Mouse (Mus musculus) liver, embryonic 14.5 days (tissue): Measurements from ENCODE around the gene Elovl2. TPM values are rescaled to one million over a fixed set of nuclear protein-coding genes. Genes with fewer than 3 reads are reported as not detected.

ENCODE experiments used
- ATAC-seq: fragments of 200-750 bp; cut with Nextera tagmentation; 2 replicates; pipeline ENCODE4 v1.8.0; 2017; ENCODE audit warnings: moderate number of reproducible peaks, mild to moderate bottlenecking, moderate library complexity; ENCODE audit not compliant: insufficient read depth
- DNase-seq, 3 experiments: peaks; one replicate each; pipeline ENCODE4 v3.0.0-alpha.2; 2012 to 2013; ENCODE audit warnings: low read depth in 3 of 3, low spot score in 3 of 3
- H3K27ac ChIP-seq: fragments of 300-500 bp; sonication (generic); 2 replicates; pipeline ENCODE4 v1.5.1; 2014; ENCODE audit warnings: moderate library complexity, mild to moderate bottlenecking, control low read depth, inconsistent platforms
- H3K27me3 ChIP-seq: fragments of 300-500 bp; sonication (generic); 2 replicates; pipeline ENCODE4 v1.6.1; 2014; ENCODE audit warnings: mild to moderate bottlenecking, low read length, moderate library complexity; ENCODE audit not compliant: control insufficient read depth, insufficient read depth
- H3K36me3 ChIP-seq: fragments of 300-500 bp; sonication (generic); replicated peaks from 2 replicates; pipeline ENCODE4 v1.6.1; 2014; ENCODE audit warnings: low read depth; ENCODE audit not compliant: control insufficient read depth, insufficient read depth
- H3K4me1 ChIP-seq, 2 experiments: fragments of 200-500 bp in 1 of 2; fragments of 300-500 bp in 1 of 2; sonication (generic) in 1 of 2; replicated peaks; 2 replicates each; pipeline ENCODE4 v1.6.1; 2012 to 2014; ENCODE audit warnings: antibody characterized with exemption in 1 of 2, inconsistent platforms in 1 of 2, low read length in 1 of 2; ENCODE audit not compliant: control insufficient read depth in 2 of 2, insufficient read depth in 2 of 2
- H3K4me2 ChIP-seq: fragments of 300-500 bp; sonication (generic); 2 replicates; pipeline ENCODE4 v1.6.1; 2014; ENCODE audit warnings: low read depth, mild to moderate bottlenecking, control low read depth, moderate library complexity
- H3K4me3 ChIP-seq, 2 experiments: fragments of 200-500 bp in 1 of 2; fragments of 300-500 bp in 1 of 2; sonication (generic) in 1 of 2; 2 replicates each; pipeline ENCODE4 v1.5.1; 2012 to 2014; ENCODE audit warnings: low read depth in 2 of 2, low read length in 2 of 2, mild to moderate bottlenecking in 2 of 2, control low read depth in 1 of 2, inconsistent platforms in 1 of 2, moderate library complexity in 1 of 2; ENCODE audit not compliant: insufficient read depth in 1 of 2
- H3K9ac ChIP-seq: fragments of 300-500 bp; sonication (generic); replicated peaks from 2 replicates; pipeline ENCODE4 v1.6.1; 2014; ENCODE audit warnings: mild to moderate bottlenecking, control low read depth, moderate library complexity
- H3K9me3 ChIP-seq: fragments of 300-500 bp; sonication (generic); 2 replicates; pipeline ENCODE4 v1.6.1; 2016; ENCODE audit warnings: low read length, mixed read lengths; ENCODE audit not compliant: control insufficient read depth
- CTCF ChIP-seq: IDR thresholded peaks from 2 replicates; pipeline ENCODE4 v1.5.1; 2016; ENCODE audit warnings: antibody characterized with exemption, low read depth, control low read depth
- EP300 ChIP-seq: IDR thresholded peaks from 2 replicates; pipeline ENCODE4 v1.6.1; 2016; ENCODE audit warnings: antibody characterized with exemption, low read depth
- WGBS: fragments of 180-500 bp; shearing (Covaris S2); extraction: QIAGEN DNeasy Blood & Tissue Kit; methylation state at CpG from one replicate; pipeline ENCODE4 v1.1.7; 2014; ENCODE audit not compliant: insufficient replicate concordance; 5-methylcytosine and 5-hydroxymethylcytosine counted together
- polyA plus RNA-seq, 2 experiments: library from polyadenylated mRNA; depleted of rRNA in 1 of 2; stranded (reverse) in 1 of 2; unstranded in 1 of 2; fragments of >200 nt; fragmentation: Nextera tagmentation in 1 of 2; extraction: Ambion mirVana in 1 of 2; gene quantifications; 2 replicates each; pipeline versions ENCODE4 v1.2.1 to v1.2.3; 2012 to 2014

The Elovl2 gene
- polyA plus RNA-seq, 2 experiments: 17.4 to 28.1 TPM

DNA sequence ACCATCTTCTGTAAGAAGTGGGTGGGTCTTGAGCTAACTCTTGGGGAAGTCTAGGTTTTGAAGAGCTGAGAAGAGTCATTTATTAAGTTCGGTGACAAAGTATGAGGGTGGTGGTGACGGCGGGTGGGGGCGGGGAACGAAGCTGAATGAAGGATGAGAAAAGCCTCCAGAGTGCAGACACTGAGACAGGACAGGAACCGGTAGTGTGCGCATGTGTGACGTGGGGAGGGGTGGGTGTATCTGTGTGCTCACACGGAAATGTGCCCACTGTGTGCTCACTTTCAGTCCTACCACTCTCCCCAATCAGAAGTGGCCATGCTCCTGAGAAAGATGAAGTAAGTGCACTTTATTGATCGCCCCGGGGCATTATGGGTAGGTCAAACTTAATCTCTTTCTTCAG, 67.1 kb downstream of the Elovl2 start:
- TF ChIP-seq CTCF (no peak), EP300 (no peak)
- H3K36me3 ChIP-seq: no peaks in the 10 kb centered on the region
- no peaks in the 10 kb centered on the region for H3K4me1 ChIP-seq
- H3K4me3 ChIP-seq: no peak overlapping the region
- H3K4me2 ChIP-seq: no peak overlapping the region
- WGBS: 62% methylated on average over 11 of the region's 11 CpGs
- DNase-seq: no peak
- no peak overlapping the region for H3K9ac ChIP-seq
- no peaks in the 10 kb centered on the region for H3K9me3 ChIP-seq
- H3K27ac ChIP-seq: no peak overlapping the region
- no peak for ATAC-seq
- H3K27me3 ChIP-seq: no peaks in the 10 kb centered on the region

- 56% methylated on average over 10 of the region's 10 CpGs for WGBS
- no peaks in the 10 kb centered on the region for H3K36me3 ChIP-seq
- no peak overlapping the region for H3K27ac ChIP-seq
- no peaks in the 10 kb centered on the region for H3K4me1 ChIP-seq
- no peak for ATAC-seq
- no peak overlapping the region for H3K4me2 ChIP-seq
- H3K4me3 ChIP-seq: no peak overlapping the region
- H3K9ac ChIP-seq: no peak overlapping the region
- peak; percentile 6 to 25 (median 17) for DNase-seq
- H3K9me3 ChIP-seq: no peaks in the 10 kb centered on the region
- H3K27me3 ChIP-seq: no peaks in the 10 kb centered on the region
- TF ChIP-seq CTCF (peak; percentile 91), EP300 (no peak)
Observed at GRCm38 (mm10) chr13:41146271-41146670, 73.9 kb downstream of the Elovl2 start.

GRCm38 (mm10) chr13:41145433-41145970, 74.7 kb downstream of the Elovl2 start:
- H3K4me1 ChIP-seq: no peaks in the 10 kb centered on the region
- H3K9me3 ChIP-seq: no peaks in the 10 kb centered on the region
- TF ChIP-seq EP300: no peak
- TF ChIP-seq CTCF: no peak
- DNase-seq: no peak
- 55% methylated on average over 6 of the region's 6 CpGs for WGBS
- no peak overlapping the region for H3K27ac ChIP-seq
- no peak overlapping the region for H3K9ac ChIP-seq
- no peak for ATAC-seq
- no peaks in the 10 kb centered on the region for H3K27me3 ChIP-seq
- no peaks in the 10 kb centered on the region for H3K36me3 ChIP-seq
- H3K4me2 ChIP-seq: no peak overlapping the region
- no peak overlapping the region for H3K4me3 ChIP-seq

- 4% methylated on average over 6 of the region's 6 CpGs for WGBS
- Histone ChIP-seq H3K36me3 (no peaks in the 10 kb centered on the region), H3K27me3 (no peaks in the 10 kb centered on the region; the same call in 1 of the 2 replicates), H3K27ac (no peak overlapping the region), H3K4me1 (no peaks in the 10 kb centered on the region), H3K9me3 (no peaks in the 10 kb centered on the region), H3K9ac (no peak overlapping the region), H3K4me3 (no peak overlapping the region), H3K4me2 (no peak overlapping the region)
- ATAC-seq (no peak), DNase-seq (peak; percentile 15 to 43 (median 42))
- TF ChIP-seq CTCF: peak; percentile 85
- no peak for TF ChIP-seq EP300
Observed at GRCm38 (mm10) chr13:41134901-41135300, 85.3 kb downstream of the Elovl2 start.

Other genes starting within 250 kb of the Elovl2 start
- 32.5 and 51.0 TPM in 2 replicates for gene Pak1ip1, start 219.4 kb downstream of the Elovl2 start, polyA plus RNA-seq (2012; rRNA removed)
- gene Pak1ip1, start 219.4 kb downstream of the Elovl2 start, polyA plus RNA-seq (2014; fragmentation: Nextera tagmentation; extraction: Ambion mirVana): 60.0 and 65.4 TPM in 2 replicates
- 335 and 364 TPM in 2 replicates for gene Tmem14c, start 204.1 kb downstream of the Elovl2 start, polyA plus RNA-seq (2012; rRNA removed)
- 866 and 947 TPM in 2 replicates for gene Tmem14c, start 204.1 kb downstream of the Elovl2 start, polyA plus RNA-seq (2014; fragmentation: Nextera tagmentation; extraction: Ambion mirVana)
- gene Mak, start 140.7 kb downstream of the Elovl2 start, polyA plus RNA-seq (2012; rRNA removed): 0.03 and 0.09 TPM in 2 replicates
- 0.11 and 0.27 TPM in 2 replicates for gene Mak, start 140.7 kb downstream of the Elovl2 start, polyA plus RNA-seq (2014; fragmentation: Nextera tagmentation; extraction: Ambion mirVana)
- not detected in 2 replicates for gene Gcm2, start 109.4 kb downstream of the Elovl2 start, polyA plus RNA-seq (2012; rRNA removed)
- not detected in 2 replicates for gene Gcm2, start 109.4 kb downstream of the Elovl2 start, polyA plus RNA-seq (2014; fragmentation: Nextera tagmentation; extraction: Ambion mirVana)
- not detected in 2 replicates for gene Sycp2l, start 106.1 kb downstream of the Elovl2 start, polyA plus RNA-seq (2012; rRNA removed)
- gene Sycp2l, start 106.1 kb downstream of the Elovl2 start, polyA plus RNA-seq (2014; fragmentation: Nextera tagmentation; extraction: Ambion mirVana): not detected in 2 replicates
- gene Smim13, start 29.4 kb upstream of the Elovl2 start, polyA plus RNA-seq (2012; rRNA removed): 2.2 and 3.1 TPM in 2 replicates
- 3.8 and 4.3 TPM in 2 replicates for gene Smim13, start 29.4 kb upstream of the Elovl2 start, polyA plus RNA-seq (2014; fragmentation: Nextera tagmentation; extraction: Ambion mirVana)
- gene Gm17364, start 53.6 kb upstream of the Elovl2 start, polyA plus RNA-seq (2012; rRNA removed): not detected in 2 replicates
- gene Gm17364, start 53.6 kb upstream of the Elovl2 start, polyA plus RNA-seq (2014; fragmentation: Nextera tagmentation; extraction: Ambion mirVana): not detected in 2 replicates